Mouse (Mus musculus) right cerebral cortex, postnatal 36 days (tissue): Measurements from ENCODE around the gene Mex3b.
A peak's percentile ranks its signal among the peaks of the same experiment; 100 is the strongest.

Source experiments
- DNase-seq, 2 experiments: peaks; one replicate each; pipeline ENCODE4 v3.0.0; 2022; ENCODE audit warnings: low spot score in 2 of 2, mixed read lengths in 1 of 2

Gene Mex3b

GRCm38 (mm10) chr7:82866486-82867270 lies 455 bp upstream of the Mex3b start:
- DNase-seq: peak; percentile 93 to 96

- DNase-seq: peak; percentile 34 to 51
Observed at GRCm38 (mm10) chr7:82868309-82869230, 1.4 kb downstream of the Mex3b start.

GRCm38 (mm10) chr7:82869231-82870147 lies 2.4 kb downstream of the Mex3b start:
- DNase-seq: peak; percentile 47 to 48

GRCm38 (mm10) chr7:82870148-82870513 lies 3.0 kb downstream of the Mex3b start:
- no peak for DNase-seq

GRCm38 (mm10) chr7:82876551-82876950 lies 9.4 kb downstream of the Mex3b start:
- DNase-seq: no peak

- no peak for DNase-seq
Observed at GRCm38 (mm10) chr7:82880016-82880415, 12.9 kb downstream of the Mex3b start.

- no peak for DNase-seq
Observed at GRCm38 (mm10) chr7:82880700-82881099, 13.6 kb downstream of the Mex3b start.

GRCm38 (mm10) chr7:82890317-82890850 lies 23.3 kb downstream of the Mex3b start:
- DNase-seq: no peak

- DNase-seq: no peak
Observed at GRCm38 (mm10) chr7:82890875-82891515, 23.9 kb downstream of the Mex3b start.

GRCm38 (mm10) chr7:82894366-82894765 lies 27.2 kb downstream of the Mex3b start:
- DNase-seq: no peak

- DNase-seq: no peak
Observed at GRCm38 (mm10) chr7:82895606-82896005, 28.5 kb downstream of the Mex3b start.

- DNase-seq: no peak
Observed at GRCm38 (mm10) chr7:82896750-82897149, 29.6 kb downstream of the Mex3b start.

GRCm38 (mm10) chr7:82899459-82900297 lies 32.5 kb downstream of the Mex3b start:
- DNase-seq: no peak

GRCm38 (mm10) chr7:82903006-82903405 lies 35.9 kb downstream of the Mex3b start:
- no peak for DNase-seq

- DNase-seq: no peak
Observed at GRCm38 (mm10) chr7:82905527-82905926, 38.4 kb downstream of the Mex3b start.

- DNase-seq: no peak
Observed at GRCm38 (mm10) chr7:82907081-82907480, 39.9 kb downstream of the Mex3b start.

GRCm38 (mm10) chr7:82910536-82911384 lies 43.6 kb downstream of the Mex3b start:
- DNase-seq: no peak

GRCm38 (mm10) chr7:82911501-82911900 lies 44.4 kb downstream of the Mex3b start:
- no peak for DNase-seq

GRCm38 (mm10) chr7:82914297-82914696 lies 47.2 kb downstream of the Mex3b start:
- DNase-seq: no peak
